Mouse (Mus musculus) neural tube, embryonic 14.5 days (tissue): Measurements from ENCODE around the gene Bcl2l11. TPM values are rescaled to one million over a fixed set of nuclear protein-coding genes. Genes with fewer than 3 reads are reported as not detected.

Experiments used
- ATAC-seq: fragments of 200-750 bp; cut with Nextera tagmentation; 2 replicates; pipeline ENCODE4 v1.8.0; 2017; ENCODE audit warnings: low read depth, mild to moderate bottlenecking, moderate TSS enrichment, moderate library complexity
- H3K27ac ChIP-seq: fragments of 300-500 bp; sonication (generic); 2 replicates; pipeline ENCODE4 v1.5.1; 2014; ENCODE audit warnings: low read depth, mild to moderate bottlenecking, control low read depth, low read length, moderate library complexity, mixed read lengths
- H3K27me3 ChIP-seq: fragments of 300-500 bp; sonication (generic); 2 replicates; pipeline ENCODE4 v1.6.1; 2014; ENCODE audit warnings: low read length; ENCODE audit not compliant: control insufficient read depth, insufficient read depth
- H3K36me3 ChIP-seq: fragments of 300-500 bp; sonication (generic); 2 replicates; pipeline ENCODE4 v1.6.1; 2014; ENCODE audit warnings: low read length, mixed read lengths; ENCODE audit not compliant: control insufficient read depth, insufficient read depth
- H3K4me1 ChIP-seq: fragments of 300-500 bp; sonication (generic); 2 replicates; pipeline ENCODE4 v1.6.1; 2014; ENCODE audit warnings: low read length; ENCODE audit not compliant: control insufficient read depth, insufficient read depth
- H3K4me2 ChIP-seq: fragments of 300-500 bp; sonication (generic); 2 replicates; pipeline ENCODE4 v1.6.1; 2014; ENCODE audit warnings: mild to moderate bottlenecking, low read depth, low read length, control low read depth
- H3K4me3 ChIP-seq: fragments of 300-500 bp; sonication (generic); 2 replicates; pipeline ENCODE4 v1.5.1; 2014; ENCODE audit warnings: low read depth, low read length, control low read depth, mixed read lengths
- H3K9ac ChIP-seq: fragments of 300-500 bp; sonication (generic); replicated peaks from 2 replicates; pipeline ENCODE4 v1.6.1; 2014; ENCODE audit warnings: low read depth, mild to moderate bottlenecking, control low read depth, low read length, mixed read lengths
- H3K9me3 ChIP-seq: fragments of 300-500 bp; sonication (generic); 2 replicates; pipeline ENCODE4 v1.6.1; 2016; ENCODE audit warnings: low read length; ENCODE audit not compliant: control insufficient read depth
- WGBS: fragments of 180-500 bp; shearing (Covaris S2); extraction: QIAGEN DNeasy Blood & Tissue Kit; methylation state at CpG from one replicate; pipeline ENCODE4 v1.1.7; 2014; 5-methylcytosine and 5-hydroxymethylcytosine counted together
- polyA plus RNA-seq: library from polyadenylated mRNA; unstranded; fragments of >200 nt; fragmentation: Nextera tagmentation; extraction: Ambion mirVana; gene quantifications from 2 replicates; pipeline ENCODE4 v1.2.1, GENCODE M21; 2014

The Bcl2l11 gene
- polyA plus RNA-seq, 1 experiment from 2014 or later, result 11.5 TPM

DNA sequence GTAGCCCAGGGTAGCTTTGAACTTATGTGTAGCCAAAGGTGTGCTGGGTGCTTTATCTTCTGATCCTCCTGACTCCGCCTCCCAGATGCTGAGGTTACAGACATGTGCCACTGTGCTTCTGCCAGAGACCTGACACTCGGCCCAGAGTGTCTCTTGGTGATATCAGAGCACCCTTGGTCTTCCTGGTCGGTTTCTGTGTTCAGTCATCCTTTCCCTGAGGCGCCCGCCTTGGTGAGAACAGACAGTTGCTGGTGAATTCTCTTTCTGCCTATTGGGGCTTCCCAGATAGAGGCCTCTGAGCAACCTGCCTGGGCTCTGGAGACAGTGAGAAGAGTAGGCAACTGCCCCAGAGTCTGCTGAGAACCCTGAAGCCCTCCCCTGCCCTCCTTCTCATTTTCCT is 6.8 kb downstream of the Bcl2l11 start:
- Histone ChIP-seq H3K9ac (no peak overlapping the region), H3K27me3 (no peaks in the 10 kb centered on the region), H3K36me3 (peaks cover 2% of the 10 kb centered on the region; the same call in 1 of the 2 replicates), H3K4me3 (no peak overlapping the region), H3K27ac (no peak overlapping the region), H3K4me2 (no peak overlapping the region), H3K9me3 (no peaks in the 10 kb centered on the region), H3K4me1 (peaks cover 5% of the 10 kb centered on the region)
- ATAC-seq, result no peak
- 87% methylated on average over 5 of the region's 5 CpGs for WGBS

- Histone ChIP-seq H3K27me3 (no peaks in the 10 kb centered on the region), H3K4me1 (peaks cover 1% of the 10 kb centered on the region; the same call in 1 of the 2 replicates), H3K4me2 (no peak overlapping the region), H3K36me3 (peaks cover 2% of the 10 kb centered on the region; the same call in 1 of the 2 replicates), H3K4me3 (no peak overlapping the region), H3K9me3 (no peaks in the 10 kb centered on the region), H3K27ac (no peak overlapping the region), H3K9ac (no peak overlapping the region)
- no peak for ATAC-seq
Observed at GRCm38 (mm10) chr2:128133865-128134264, 8.0 kb downstream of the Bcl2l11 start.

- H3K4me3 ChIP-seq, result no peak overlapping the region
- no peaks in the 10 kb centered on the region for H3K9me3 ChIP-seq
- peaks cover 7% of the 10 kb centered on the region; the same call in 1 of the 2 replicates for H3K4me1 ChIP-seq
- H3K36me3 ChIP-seq, result peaks cover 2% of the 10 kb centered on the region; the same call in 1 of the 2 replicates
- WGBS, result 81% methylated on average over 5 of the region's 5 CpGs
- H3K4me2 ChIP-seq, result no peak overlapping the region
- no peak for ATAC-seq
- no peak overlapping the region for H3K27ac ChIP-seq
- H3K27me3 ChIP-seq, result no peaks in the 10 kb centered on the region
- no peak overlapping the region for H3K9ac ChIP-seq
Observed at GRCm38 (mm10) chr2:128134474-128134873, 8.6 kb downstream of the Bcl2l11 start.

DNA sequence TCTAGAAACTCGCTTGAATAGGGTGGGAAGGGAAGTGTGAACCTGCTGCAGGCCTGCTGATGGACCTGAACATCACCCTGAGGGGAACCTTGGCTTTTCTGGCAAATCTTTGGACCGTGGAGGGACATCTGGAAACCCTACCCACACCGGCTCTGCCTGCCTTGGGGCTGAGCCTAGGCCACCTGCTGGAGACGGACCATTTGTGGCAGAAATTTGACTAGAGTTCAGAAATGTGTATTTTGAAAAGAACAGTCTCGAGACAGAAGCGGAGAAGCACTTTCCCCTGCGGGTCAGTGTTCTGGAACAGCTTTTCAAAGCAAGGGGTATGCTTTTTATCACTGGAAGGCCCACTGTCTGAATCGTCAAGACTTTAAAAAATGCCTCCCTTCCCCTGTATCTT is 9.1 kb downstream of the Bcl2l11 start:
- Histone ChIP-seq H3K9ac (no peak overlapping the region), H3K4me2 (no peak overlapping the region), H3K36me3 (peaks cover 2% of the 10 kb centered on the region; the same call in 1 of the 2 replicates), H3K27ac (no peak overlapping the region), H3K4me3 (no peak overlapping the region), H3K4me1 (peaks cover 12% of the 10 kb centered on the region; the same call in 1 of the 2 replicates), H3K27me3 (no peaks in the 10 kb centered on the region), H3K9me3 (no peaks in the 10 kb centered on the region)
- ATAC-seq, result no peak
- WGBS, result 72% methylated on average over 8 of the region's 8 CpGs

GRCm38 (mm10) chr2:128136769-128137433 is 11.1 kb downstream of the Bcl2l11 start:
- Histone ChIP-seq H3K27ac (no peak overlapping the region), H3K27me3 (no peaks in the 10 kb centered on the region), H3K9ac (no peak overlapping the region), H3K4me1 (peaks cover 14% of the 10 kb centered on the region; the same call in 1 of the 2 replicates), H3K9me3 (no peaks in the 10 kb centered on the region), H3K4me3 (no peak overlapping the region), H3K4me2 (no peak overlapping the region), H3K36me3 (no peaks in the 10 kb centered on the region; the same call in 1 of the 2 replicates)
- WGBS, result 90% methylated on average over 16 of the region's 16 CpGs
- no peak for ATAC-seq

DNA sequence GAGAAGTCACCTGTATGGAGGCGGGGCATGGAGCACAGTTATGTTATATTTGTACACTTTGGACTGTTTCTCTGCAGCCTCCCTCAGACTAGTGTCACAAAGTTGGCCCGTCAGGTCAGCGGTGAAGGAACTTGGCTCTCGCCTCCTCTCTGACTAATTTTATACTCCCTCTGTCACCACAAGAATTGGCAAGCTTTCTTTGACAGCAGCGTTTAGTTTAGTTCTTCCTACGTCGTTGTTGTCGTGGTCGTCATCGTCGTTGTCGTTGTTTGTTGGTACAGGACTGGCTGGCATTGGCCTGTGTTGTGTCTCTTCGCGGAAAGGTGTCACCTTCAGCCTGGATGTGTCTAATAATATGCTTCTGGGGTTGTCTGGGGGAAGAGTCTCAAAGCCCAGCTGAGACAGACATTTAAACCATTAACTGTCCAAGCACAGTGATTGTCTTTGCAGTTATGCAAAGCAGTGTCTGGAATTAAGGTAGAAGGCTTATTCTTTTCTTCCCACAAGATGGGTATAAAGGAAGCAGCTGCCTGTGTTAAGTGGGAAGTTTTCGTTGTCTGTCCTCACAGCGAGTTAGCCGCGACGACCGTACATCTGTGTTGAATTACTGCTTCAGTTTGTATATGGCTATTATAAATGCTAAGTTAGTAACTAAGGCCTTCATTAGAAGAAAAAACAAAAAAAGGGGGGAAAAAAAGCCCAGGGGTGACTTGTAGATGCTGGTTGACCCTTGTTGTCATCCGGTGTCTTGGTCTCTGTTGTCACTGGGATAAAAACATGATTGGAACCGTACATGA is 11.8 kb downstream of the Bcl2l11 start:
- Histone ChIP-seq H3K9ac (no peak overlapping the region), H3K4me1 (peaks cover 14% of the 10 kb centered on the region; the same call in 1 of the 2 replicates), H3K9me3 (no peaks in the 10 kb centered on the region), H3K4me3 (no peak overlapping the region), H3K27ac (no peak overlapping the region), H3K27me3 (no peaks in the 10 kb centered on the region), H3K36me3 (no peaks in the 10 kb centered on the region), H3K4me2 (no peak overlapping the region)
- WGBS, result 66% methylated on average over 22 of the region's 22 CpGs
- no peak for ATAC-seq

- Histone ChIP-seq H3K27me3 (no peaks in the 10 kb centered on the region), H3K4me3 (no peak overlapping the region), H3K9ac (no peak overlapping the region), H3K36me3 (no peaks in the 10 kb centered on the region), H3K27ac (no peak overlapping the region), H3K4me2 (no peak overlapping the region), H3K9me3 (no peaks in the 10 kb centered on the region), H3K4me1 (peaks cover 14% of the 10 kb centered on the region; the same call in 1 of the 2 replicates)
- 52% methylated on average over 8 of the region's 8 CpGs for WGBS
- ATAC-seq, result peak; percentile 79
Observed at GRCm38 (mm10) chr2:128138924-128139323, 13.1 kb downstream of the Bcl2l11 start.

DNA sequence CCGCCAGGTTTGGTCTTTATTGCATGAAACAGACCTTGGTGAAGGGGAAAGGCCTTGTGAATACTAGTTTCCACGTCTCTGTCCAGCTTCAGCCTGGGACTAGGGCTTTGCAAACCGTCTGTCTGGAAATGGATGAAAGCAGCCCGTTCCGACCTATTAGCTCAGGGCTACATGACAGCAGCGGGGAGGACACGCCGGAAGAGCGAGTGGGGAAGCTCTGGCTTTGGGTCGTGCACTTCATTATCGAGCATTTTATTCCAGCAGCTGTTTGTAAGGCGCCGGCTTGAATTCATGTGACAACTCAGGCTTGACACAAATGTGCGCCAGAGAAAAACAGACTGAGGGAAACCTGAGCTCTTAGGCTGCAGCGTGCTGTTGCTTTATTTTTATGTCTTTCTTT is 13.9 kb downstream of the Bcl2l11 start:
- Histone ChIP-seq H3K27ac (peak overlapping the region; percentile 53), H3K9me3 (no peaks in the 10 kb centered on the region), H3K4me1 (peaks cover 14% of the 10 kb centered on the region; the same call in 1 of the 2 replicates), H3K4me3 (no peak overlapping the region), H3K36me3 (no peaks in the 10 kb centered on the region), H3K4me2 (no peak overlapping the region), H3K27me3 (no peaks in the 10 kb centered on the region), H3K9ac (no peak overlapping the region)
- ATAC-seq, result peak; percentile 52; the same call in 1 of the 2 replicates
- WGBS, result 38% methylated on average over 15 of the region's 15 CpGs

DNA sequence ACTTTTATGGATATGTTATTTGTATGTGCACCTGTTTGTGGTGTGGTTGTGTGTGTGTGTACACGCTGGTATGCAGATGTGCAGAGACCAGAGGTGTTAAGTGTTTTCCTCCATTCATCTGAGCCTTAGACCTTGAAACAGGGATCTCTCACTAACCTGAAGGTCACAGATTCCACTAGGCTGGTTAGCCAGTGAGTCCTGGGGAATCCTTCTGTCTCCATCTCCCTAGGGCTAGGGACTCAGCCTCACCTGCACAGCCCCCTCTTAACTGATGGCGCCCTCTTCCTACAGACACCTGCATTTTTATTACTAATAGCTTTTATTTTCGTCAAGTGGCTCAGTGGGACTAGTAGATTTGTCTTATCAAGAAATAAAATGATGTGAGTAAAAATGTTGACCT is 14.3 kb downstream of the Bcl2l11 start:
- H3K36me3 ChIP-seq, result no peaks in the 10 kb centered on the region
- peak overlapping the region; percentile 53; the same call in 1 of the 2 replicates for H3K27ac ChIP-seq
- no peak overlapping the region for H3K4me2 ChIP-seq
- H3K9me3 ChIP-seq, result no peaks in the 10 kb centered on the region
- 71% methylated on average over 3 of the region's 3 CpGs for WGBS
- H3K9ac ChIP-seq, result no peak overlapping the region
- 0 out of 2 replicates have a peak, but pooled peaks have one; percentile 26 for ATAC-seq
- no peak overlapping the region for H3K4me3 ChIP-seq
- no peaks in the 10 kb centered on the region for H3K27me3 ChIP-seq
- peaks cover 14% of the 10 kb centered on the region; the same call in 1 of the 2 replicates for H3K4me1 ChIP-seq
